Mouse (Mus musculus): Measurements from ENCODE around the gene Zfp846. TPM values are rescaled to one million over a fixed set of nuclear protein-coding genes. Genes with fewer than 3 reads are reported as not detected.
A peak's percentile ranks its signal among the peaks of the same experiment; 100 is the strongest.

Gene Zfp846
- total RNA-seq, 2 experiments from 2014 or later: 5.8 to 13.3 TPM

DNA sequence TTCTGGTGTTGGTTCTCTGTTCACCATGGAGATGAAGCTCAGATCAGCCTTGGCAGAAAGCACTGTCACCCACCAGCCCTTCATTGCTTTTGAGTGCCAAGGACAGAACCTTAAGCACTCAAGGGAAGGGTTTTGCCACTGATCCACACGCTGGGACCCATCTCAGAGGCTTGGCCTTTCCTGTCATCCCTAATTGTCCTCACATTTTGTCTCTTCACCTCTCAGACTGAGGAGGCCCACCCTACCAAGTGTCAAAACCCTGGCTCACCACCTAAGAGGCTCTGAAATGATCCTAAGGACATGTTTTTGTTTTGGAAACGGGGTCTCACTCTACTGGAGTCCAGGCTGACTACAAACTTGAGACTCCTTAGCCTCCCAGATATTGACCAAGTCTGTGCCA lies 55.7 kb downstream of the Zfp846 start:
- DNase-seq: no peak

GRCm38 (mm10) chr9:20638552-20638951 lies 57.5 kb downstream of the Zfp846 start:
- DNase-seq: no peak

DNA sequence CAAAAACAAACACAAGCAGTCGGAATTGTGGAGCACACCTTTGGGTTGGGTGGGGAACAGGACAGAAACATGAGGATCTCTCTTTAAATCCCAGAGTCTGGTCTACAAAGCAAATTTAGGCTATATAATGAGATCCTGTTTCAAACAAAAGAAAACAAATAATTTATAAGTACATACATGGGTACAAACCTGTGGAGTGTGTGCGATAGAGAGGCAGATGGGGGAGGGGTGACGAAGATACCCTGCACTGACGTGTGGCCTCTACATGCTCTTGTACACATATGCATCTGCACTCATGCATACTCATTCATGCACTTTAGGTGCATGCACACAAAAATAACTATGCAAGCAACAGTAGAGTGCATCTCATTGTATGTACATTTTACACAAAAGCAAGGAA lies 58.4 kb downstream of the Zfp846 start:
- no peak for DNase-seq

GRCm38 (mm10) chr9:20641501-20641900 lies 60.4 kb downstream of the Zfp846 start:
- DNase-seq: no peak

GRCm38 (mm10) chr9:20642101-20642895 lies 61.2 kb downstream of the Zfp846 start, which contains the start of gene Ubl5:
Gene Ubl5, plus strand, starts transcription at chr9:20642878.
- DNase-seq: peak; percentile 91

- peak; percentile 91 for DNase-seq
Measured at GRCm38 (mm10) chr9:20642896-20643466, 61.9 kb downstream of the Zfp846 start.

DNA sequence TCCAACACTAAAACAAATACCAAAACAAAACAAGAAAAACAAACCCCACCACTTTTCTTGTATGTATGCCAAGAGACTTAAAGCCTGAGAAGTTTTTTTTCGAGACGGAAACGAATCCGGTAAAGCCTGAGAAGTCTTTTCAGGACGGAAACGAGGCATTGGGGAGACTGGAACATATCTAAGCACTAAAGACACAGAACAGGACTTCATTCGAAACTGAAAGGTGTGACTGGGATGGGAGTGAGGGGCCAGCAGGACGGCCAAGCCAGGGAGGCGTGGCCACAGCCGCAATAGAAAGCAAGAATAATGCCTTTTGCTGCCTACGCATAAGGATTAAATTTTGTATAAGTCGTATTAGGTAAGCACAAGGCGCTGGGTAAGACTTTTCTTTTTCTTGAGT lies 62.7 kb downstream of the Zfp846 start:
- DNase-seq: no peak

DNA sequence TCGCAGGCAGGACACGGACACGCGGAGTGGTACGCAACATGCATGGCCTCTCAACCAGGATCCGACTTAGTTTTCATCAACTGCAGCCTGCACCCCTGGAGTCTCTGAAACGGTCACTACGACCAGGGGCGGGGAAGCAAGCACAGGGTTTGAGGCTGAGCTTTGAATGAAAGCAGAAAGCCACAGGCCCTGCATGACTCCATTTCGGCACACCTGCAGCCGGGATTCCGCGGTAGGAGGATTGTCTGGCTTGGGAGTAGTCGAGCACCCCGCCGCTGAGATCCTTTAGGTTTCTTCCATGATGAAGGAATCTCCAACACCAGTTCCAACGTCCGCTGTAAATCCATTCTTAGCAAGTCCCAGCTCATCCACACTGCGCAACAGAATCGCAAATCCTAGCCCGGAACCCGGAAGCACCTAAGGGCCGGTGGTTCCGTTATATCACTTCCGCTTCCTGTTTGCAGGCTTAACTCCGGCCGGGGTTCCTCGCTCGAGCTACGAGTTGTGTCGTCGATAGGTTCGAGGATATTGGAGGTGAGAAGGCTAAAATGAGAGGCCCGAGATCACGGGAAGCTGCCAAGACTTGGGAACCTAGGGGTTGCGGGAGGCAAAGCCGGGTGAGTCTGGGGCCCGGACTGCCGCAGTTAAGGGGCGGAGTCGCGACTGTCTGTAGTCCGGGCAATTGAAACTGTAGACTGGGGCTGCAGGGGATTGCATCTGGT lies 63.4 kb downstream of the Zfp846 start, which contains the start of gene Fbxl12:
TSS of gene Fbxl12 (minus strand) at position 408 of the 722 bp plus-strand sequence.
- DNase-seq: peak; percentile 84

DNA sequence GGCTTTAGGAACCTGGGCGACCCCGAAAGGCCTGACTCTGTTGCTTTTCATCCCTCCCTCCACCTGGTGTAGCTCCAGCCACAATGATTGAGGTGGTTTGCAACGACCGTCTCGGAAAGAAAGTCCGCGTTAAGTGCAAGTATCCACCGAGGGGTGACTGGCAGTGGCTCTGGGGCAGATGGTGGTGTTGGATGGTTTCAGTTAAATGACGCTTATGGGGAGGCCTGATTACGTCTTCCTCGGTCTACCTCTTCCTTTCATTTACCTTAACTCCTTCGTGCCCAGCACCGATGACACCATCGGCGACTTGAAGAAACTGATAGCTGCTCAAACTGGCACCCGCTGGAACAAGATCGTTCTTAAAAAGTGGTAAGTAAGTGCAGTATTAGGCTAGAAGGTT lies 64.0 kb downstream of the Zfp846 start:
- DNase-seq: no peak

- peak; percentile 98 for DNase-seq
Measured at GRCm38 (mm10) chr9:20651602-20652259, 70.6 kb downstream of the Zfp846 start, which contains the start of gene Pin1. Gene Pin1, plus strand, starts transcription at chr9:20652095.

GRCm38 (mm10) chr9:20652260-20652658 lies 71.2 kb downstream of the Zfp846 start:
- DNase-seq: no peak

- no peak for DNase-seq
Measured at GRCm38 (mm10) chr9:20653859-20654258, 72.8 kb downstream of the Zfp846 start.

Other genes with a start within 250 kb of the Zfp846 start
- not detected for gene Olfr18, start 245.2 kb upstream of the Zfp846 start, total RNA-seq (2021)
- 1 to 10 TPM; 8.5 to 9.6 TPM for gene Zfp560, start 196.1 kb upstream of the Zfp846 start, total RNA-seq (2021)
- gene Zfp26, start 121.1 kb upstream of the Zfp846 start, total RNA-seq (2021): 10 to 100 TPM; 19.4 to 26.9 TPM
- 10 to 100 TPM; 20.2 to 21.5 TPM for gene Zfp426, start 88.5 kb upstream of the Zfp846 start, total RNA-seq (2021)
- 10 to 100 TPM; 38.8 to 50.0 TPM for gene Zfp266, start 59.9 kb upstream of the Zfp846 start, total RNA-seq (2021)
- 100 to 1,000 TPM; 295 to 301 TPM for gene Ubl5, start 61.6 kb downstream of the Zfp846 start, total RNA-seq (2021)
- 10 to 100 TPM; 16.8 to 24.5 TPM for gene Fbxl12, start 63.5 kb downstream of the Zfp846 start, total RNA-seq (2021)
- 10 to 100 TPM; 19.5 to 20.7 TPM for gene Pin1, start 70.8 kb downstream of the Zfp846 start, total RNA-seq (2021)
- 1 to 10 TPM; 3.3 to 6.4 TPM for gene Olfm2, start 165.1 kb downstream of the Zfp846 start, total RNA-seq (2021)
- 100 to 1,000 TPM in 1 of 2 experiments, 10 to 100 TPM in 1; 99.1 to 106 TPM for gene Col5a3, start 233.8 kb downstream of the Zfp846 start, total RNA-seq (2021)
- gene Rdh8, start 237.2 kb downstream of the Zfp846 start, total RNA-seq (2021): not detected

All from adrenal gland, postnatal 10 days (tissue).